Mouse (Mus musculus): ENCODE measurements around the gene Endov. TPM values are rescaled to one million over a fixed set of nuclear protein-coding genes. Genes with fewer than 3 reads are reported as not detected.

The Endov gene
- polyA plus RNA-seq, 1 experiment from 2014 or later, result 14.0 TPM

GRCm38 (mm10) chr11:119514967-119515636, 24.0 kb downstream of the Endov start:
- H3K4me1 ChIP-seq (ENCODE audit: control insufficient read depth, insufficient read depth, low read length), result peaks cover 26% of the 10 kb centered on the region
- H3K9ac ChIP-seq (ENCODE audit: low read length), result peak overlapping the region; percentile 54
- no peaks in the 10 kb centered on the region for H3K9me3 ChIP-seq (ENCODE audit: control insufficient read depth, low read length)
- peak overlapping the region; percentile 11; the same call in 1 of the 2 replicates for H3K4me3 ChIP-seq (ENCODE audit: low read depth, low read length)
- peak overlapping the region; percentile 73 for H3K27ac ChIP-seq (ENCODE audit: low read depth, low read length)
- no peaks in the 10 kb centered on the region for H3K36me3 ChIP-seq (ENCODE audit: control insufficient read depth, insufficient read depth, low read length)
- WGBS, result 3% methylated on average over 21 of the region's 21 CpGs
- no peaks in the 10 kb centered on the region; the same call in 1 of the 2 replicates for H3K27me3 ChIP-seq (ENCODE audit: control insufficient read depth, insufficient read depth, low read length)
- peak overlapping the region; percentile 37 for H3K4me2 ChIP-seq
- ATAC-seq (ENCODE audit: low FRiP score) (peak; percentile 91), DNase-seq (ENCODE audit: low spot score, missing footprints) (peak; percentile 96)

GRCm38 (mm10) chr11:119515823-119516676, 24.9 kb downstream of the Endov start:
- DNase-seq (ENCODE audit: low spot score, missing footprints), result no peak
- Histone ChIP-seq H3K27me3 (ENCODE audit: control insufficient read depth, insufficient read depth, low read length) (no peaks in the 10 kb centered on the region; the same call in 1 of the 2 replicates), H3K9ac (ENCODE audit: low read length) (no peak overlapping the region; the same call in 1 of the 2 replicates), H3K9me3 (ENCODE audit: control insufficient read depth, low read length) (no peaks in the 10 kb centered on the region), H3K36me3 (ENCODE audit: control insufficient read depth, insufficient read depth, low read length) (no peaks in the 10 kb centered on the region), H3K27ac (ENCODE audit: low read depth, low read length) (peak overlapping the region; percentile 73; the same call in 1 of the 2 replicates), H3K4me1 (ENCODE audit: control insufficient read depth, insufficient read depth, low read length) (peaks cover 26% of the 10 kb centered on the region), H3K4me3 (ENCODE audit: low read depth, low read length) (no peak overlapping the region), H3K4me2 (no peak overlapping the region; the same call in 1 of the 2 replicates)
- no peak for ATAC-seq (ENCODE audit: low FRiP score)
- 76% methylated on average over 16 of the region's 16 CpGs for WGBS

- peak; percentile 20; the same call in 1 of the 2 replicates for ATAC-seq (ENCODE audit: low FRiP score)
- no peak for DNase-seq (ENCODE audit: low spot score, missing footprints)
Observed at GRCm38 (mm10) chr11:119516677-119517361, 25.7 kb downstream of the Endov start.

GRCm38 (mm10) chr11:119519387-119519786, 28.2 kb downstream of the Endov start:
- no peaks in the 10 kb centered on the region for H3K9me3 ChIP-seq (ENCODE audit: control insufficient read depth, low read length)
- H3K4me1 ChIP-seq (ENCODE audit: control insufficient read depth, insufficient read depth, low read length), result peaks cover 19% of the 10 kb centered on the region
- DNase-seq (ENCODE audit: low spot score, missing footprints) (no peak), ATAC-seq (ENCODE audit: low FRiP score) (no peak)
- H3K36me3 ChIP-seq (ENCODE audit: control insufficient read depth, insufficient read depth, low read length), result no peaks in the 10 kb centered on the region
- no peak overlapping the region for H3K9ac ChIP-seq (ENCODE audit: low read length)
- no peaks in the 10 kb centered on the region; the same call in 1 of the 2 replicates for H3K27me3 ChIP-seq (ENCODE audit: control insufficient read depth, insufficient read depth, low read length)
- no peak overlapping the region for H3K4me2 ChIP-seq
- H3K4me3 ChIP-seq (ENCODE audit: low read depth, low read length), result no peak overlapping the region
- 92% methylated on average over 1 of the region's 1 CpGs for WGBS
- no peak overlapping the region for H3K27ac ChIP-seq (ENCODE audit: low read depth, low read length)

More at GRCm38 (mm10) chr11:119516677-119517361, 25.7 kb downstream of the Endov start:
- WGBS, result 68% methylated on average over 12 of the region's 12 CpGs
- peaks cover 26% of the 10 kb centered on the region for H3K4me1 ChIP-seq (ENCODE audit: control insufficient read depth, insufficient read depth, low read length)
- no peaks in the 10 kb centered on the region; the same call in 1 of the 2 replicates for H3K27me3 ChIP-seq (ENCODE audit: control insufficient read depth, insufficient read depth, low read length)
- H3K27ac ChIP-seq (ENCODE audit: low read depth, low read length), result no peak overlapping the region
- H3K36me3 ChIP-seq (ENCODE audit: control insufficient read depth, insufficient read depth, low read length), result no peaks in the 10 kb centered on the region
- no peaks in the 10 kb centered on the region for H3K9me3 ChIP-seq (ENCODE audit: control insufficient read depth, low read length)
- H3K4me3 ChIP-seq (ENCODE audit: low read depth, low read length), result no peak overlapping the region
- no peak overlapping the region for H3K9ac ChIP-seq (ENCODE audit: low read length)
- no peak overlapping the region for H3K4me2 ChIP-seq

DNA sequence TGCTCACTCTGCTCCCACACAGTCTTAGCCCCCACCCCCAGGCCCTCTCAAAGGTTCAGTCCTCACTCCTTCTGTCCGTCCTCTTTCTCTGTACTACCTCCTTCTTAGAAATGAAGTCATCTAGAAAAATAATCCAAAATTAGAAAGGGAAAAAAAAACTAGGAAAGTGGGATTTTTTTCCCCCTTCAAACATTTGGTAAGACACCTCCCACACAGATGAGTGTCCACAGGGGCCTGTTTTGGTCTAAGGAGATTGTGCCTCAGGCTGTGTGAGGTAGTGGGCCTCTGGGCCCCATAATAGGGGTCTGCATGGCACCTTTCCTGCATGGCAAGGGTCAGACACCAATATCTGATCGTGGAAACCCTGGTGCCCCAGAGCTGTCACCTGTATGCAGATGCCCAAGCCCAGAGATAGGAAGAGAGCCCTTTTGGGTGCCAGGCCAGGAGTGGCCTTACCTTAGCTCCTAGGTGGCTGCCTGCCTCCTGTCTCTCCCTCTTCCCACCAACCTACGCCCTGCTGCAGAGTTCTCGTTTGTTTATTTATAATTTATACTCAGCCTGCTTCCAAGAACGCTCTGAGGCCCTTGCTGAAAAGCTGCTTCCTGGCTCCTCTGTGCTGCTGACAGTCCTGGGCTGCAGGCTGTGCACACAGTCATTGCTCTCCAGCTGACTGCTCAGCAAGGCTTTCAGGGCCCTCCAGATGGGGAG, 29.0 kb downstream of the Endov start:
- Histone ChIP-seq H3K4me2 (no peak overlapping the region), H3K9me3 (ENCODE audit: control insufficient read depth, low read length) (no peaks in the 10 kb centered on the region), H3K27ac (ENCODE audit: low read depth, low read length) (no peak overlapping the region), H3K9ac (ENCODE audit: low read length) (no peak overlapping the region), H3K4me3 (ENCODE audit: low read depth, low read length) (no peak overlapping the region), H3K36me3 (ENCODE audit: control insufficient read depth, insufficient read depth, low read length) (no peaks in the 10 kb centered on the region), H3K4me1 (ENCODE audit: control insufficient read depth, insufficient read depth, low read length) (peaks cover 11% of the 10 kb centered on the region), H3K27me3 (ENCODE audit: control insufficient read depth, insufficient read depth, low read length) (no peaks in the 10 kb centered on the region; the same call in 1 of the 2 replicates)
- ATAC-seq (ENCODE audit: low FRiP score) (no peak), DNase-seq (ENCODE audit: low spot score, missing footprints) (no peak)
- 70% methylated on average over 5 of the region's 5 CpGs for WGBS

DNA sequence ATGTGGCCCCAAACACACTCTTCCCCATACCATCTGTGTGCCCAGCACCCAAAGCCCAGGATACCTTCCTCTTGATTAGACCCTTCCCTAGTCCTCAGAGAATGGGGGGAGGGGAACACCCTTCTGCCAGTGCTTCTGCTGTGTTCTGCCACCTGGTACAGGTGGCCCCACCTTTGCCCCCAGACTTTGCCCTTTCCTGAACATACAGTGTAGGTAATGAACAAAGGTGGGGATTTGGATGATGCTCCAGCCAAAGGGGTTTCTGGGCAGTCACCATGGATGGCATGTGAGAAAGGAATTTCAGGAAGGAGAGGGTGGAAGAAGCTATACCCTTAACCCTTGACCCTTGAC, 29.5 kb downstream of the Endov start:
- Histone ChIP-seq H3K4me2 (no peak overlapping the region), H3K9me3 (ENCODE audit: control insufficient read depth, low read length) (no peaks in the 10 kb centered on the region), H3K9ac (ENCODE audit: low read length) (no peak overlapping the region), H3K27ac (ENCODE audit: low read depth, low read length) (no peak overlapping the region), H3K36me3 (ENCODE audit: control insufficient read depth, insufficient read depth, low read length) (no peaks in the 10 kb centered on the region), H3K4me3 (ENCODE audit: low read depth, low read length) (no peak overlapping the region), H3K4me1 (ENCODE audit: control insufficient read depth, insufficient read depth, low read length) (peaks cover 6% of the 10 kb centered on the region), H3K27me3 (ENCODE audit: control insufficient read depth, insufficient read depth, low read length) (no peaks in the 10 kb centered on the region; the same call in 1 of the 2 replicates)
- DNase-seq (ENCODE audit: low spot score, missing footprints) (no peak), ATAC-seq (ENCODE audit: low FRiP score) (no peak)

GRCm38 (mm10) chr11:119521920-119522710, 31.0 kb downstream of the Endov start:
- H3K27ac ChIP-seq (ENCODE audit: low read depth, low read length), result no peak overlapping the region
- H3K4me3 ChIP-seq (ENCODE audit: low read depth, low read length), result no peak overlapping the region
- H3K36me3 ChIP-seq (ENCODE audit: control insufficient read depth, insufficient read depth, low read length), result no peaks in the 10 kb centered on the region
- no peaks in the 10 kb centered on the region; the same call in 1 of the 2 replicates for H3K27me3 ChIP-seq (ENCODE audit: control insufficient read depth, insufficient read depth, low read length)
- DNase-seq (ENCODE audit: low spot score, missing footprints), result no peak
- WGBS, result 77% methylated on average over 6 of the region's 6 CpGs
- H3K9ac ChIP-seq (ENCODE audit: low read length), result no peak overlapping the region
- H3K4me1 ChIP-seq (ENCODE audit: control insufficient read depth, insufficient read depth, low read length), result no peaks in the 10 kb centered on the region; the same call in 1 of the 2 replicates
- no peaks in the 10 kb centered on the region for H3K9me3 ChIP-seq (ENCODE audit: control insufficient read depth, low read length)
- no peak for ATAC-seq (ENCODE audit: low FRiP score)
- no peak overlapping the region for H3K4me2 ChIP-seq

GRCm38 (mm10) chr11:119522779-119523178, 31.6 kb downstream of the Endov start:
- no peak overlapping the region for H3K4me2 ChIP-seq
- DNase-seq (ENCODE audit: low spot score, missing footprints) (no peak), ATAC-seq (ENCODE audit: low FRiP score) (no peak)
- H3K4me3 ChIP-seq (ENCODE audit: low read depth, low read length), result no peak overlapping the region
- no peaks in the 10 kb centered on the region for H3K27me3 ChIP-seq (ENCODE audit: control insufficient read depth, insufficient read depth, low read length)
- 85% methylated on average over 8 of the region's 8 CpGs for WGBS
- H3K27ac ChIP-seq (ENCODE audit: low read depth, low read length), result no peak overlapping the region
- H3K4me1 ChIP-seq (ENCODE audit: control insufficient read depth, insufficient read depth, low read length), result no peaks in the 10 kb centered on the region; the same call in 1 of the 2 replicates
- H3K9me3 ChIP-seq (ENCODE audit: control insufficient read depth, low read length), result no peaks in the 10 kb centered on the region
- no peak overlapping the region for H3K9ac ChIP-seq (ENCODE audit: low read length)
- no peaks in the 10 kb centered on the region for H3K36me3 ChIP-seq (ENCODE audit: control insufficient read depth, insufficient read depth, low read length)
